9 mouse cellular contexts compared by ENCODE assay signal in the genomic region with DNA sequence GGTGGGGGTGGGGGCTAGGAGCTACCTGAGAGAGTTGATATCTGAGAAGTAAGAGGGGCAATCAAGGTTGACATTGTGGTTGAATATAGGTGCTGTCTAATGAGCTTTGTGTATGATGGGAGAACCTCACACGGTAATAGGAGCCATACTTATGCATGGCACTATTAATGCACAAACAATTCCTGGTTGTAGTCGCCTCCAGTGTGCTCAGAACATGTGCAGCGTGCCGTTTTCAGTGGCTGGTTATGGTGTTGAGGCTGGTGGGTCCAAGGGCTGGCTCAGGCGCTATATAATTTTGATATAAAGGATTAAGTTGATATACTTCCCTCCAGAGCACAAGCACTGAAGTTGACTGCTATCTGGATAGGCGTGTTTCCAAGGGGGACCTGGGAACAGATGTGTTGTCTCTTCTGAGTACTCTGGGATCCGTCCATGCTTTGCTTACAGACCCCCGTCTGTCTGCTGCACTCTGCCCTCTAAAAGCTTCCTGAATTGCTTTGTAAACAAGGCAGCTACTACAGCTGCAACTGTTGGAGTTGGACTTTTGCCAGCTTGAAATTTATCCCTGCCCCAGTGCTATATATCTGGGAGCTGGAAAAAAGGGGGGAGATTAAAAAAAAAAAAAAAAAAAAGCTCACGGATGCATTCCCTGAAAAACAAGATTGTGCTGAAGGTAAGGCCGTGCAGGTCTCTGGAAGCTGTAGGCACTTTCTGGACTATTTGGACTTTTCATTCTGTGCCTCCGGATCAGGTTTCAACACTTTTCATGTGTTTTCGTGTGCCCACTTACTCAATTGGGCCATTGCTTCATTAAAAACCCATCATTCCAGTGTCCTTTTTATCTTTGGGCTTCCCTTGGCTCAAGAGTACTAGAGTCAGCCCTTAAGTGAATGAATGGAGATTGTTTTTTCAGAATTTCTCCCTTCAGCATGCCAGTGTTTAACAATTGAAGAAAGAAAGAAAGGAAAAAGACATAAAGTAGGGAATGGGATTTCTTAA.
A peak's percentile ranks its signal among the peaks of the same experiment; 100 is the strongest.
DNase-seq lines count a peak whose midpoint lies in the region; ATAC-seq and TF ChIP-seq lines count a peak whose summit lies in the region.
"Had no signal": no experiment of that assay in that cellular context is flagged by ENCODE, and none has a peak within 500 bp of the region (broad histone marks: within the 10 kb centered on the region; RNA-seq: fewer than 3 reads in every experiment).

No protein-coding gene starts in this region.

- H3K27ac ChIP-seq in hindbrain, postnatal 0 days = no peak overlapping the region
- no peak overlapping the region for H3K27ac ChIP-seq in hindbrain, embryonic 10.5 days
- no peak overlapping the region for H3K27ac ChIP-seq in intestine, embryonic 15.5 days
- 0 out of 2 replicates have a peak overlapping the region, but pooled peaks have one; percentile 4 for H3K27ac ChIP-seq in liver, embryonic 13.5 days

- H3K27me3 ChIP-seq in hindbrain, postnatal 0 days (ENCODE audit: insufficient read depth, low read length) = no peaks in the 10 kb centered on the region
- H3K27me3 ChIP-seq in hindbrain, embryonic 10.5 days (ENCODE audit: insufficient read depth, poor library complexity, severe bottlenecking) = no peaks in the 10 kb centered on the region
- H3K27me3 ChIP-seq in intestine, embryonic 15.5 days (replicated peaks) = peaks cover 3% of the 10 kb centered on the region; the same call in 1 of the 2 replicates
- H3K27me3 ChIP-seq in liver, embryonic 13.5 days = 0 out of 2 replicates have a peak, but pooled peaks cover 3% of the 10 kb centered on the region

- H3K36me3 ChIP-seq in hindbrain, postnatal 0 days (ENCODE audit: insufficient read depth, low read length) = no peaks in the 10 kb centered on the region
- no peaks in the 10 kb centered on the region for H3K36me3 ChIP-seq in hindbrain, embryonic 10.5 days
- no peaks in the 10 kb centered on the region for H3K36me3 ChIP-seq in intestine, embryonic 15.5 days
- H3K36me3 ChIP-seq in liver, embryonic 13.5 days = no peaks in the 10 kb centered on the region

- H3K9me3 ChIP-seq in hindbrain, postnatal 0 days (ENCODE audit: low read length) = no peaks in the 10 kb centered on the region
- no peaks in the 10 kb centered on the region for H3K9me3 ChIP-seq in hindbrain, embryonic 10.5 days
- H3K9me3 ChIP-seq in intestine, embryonic 15.5 days = no peaks in the 10 kb centered on the region
- H3K9me3 ChIP-seq in liver, embryonic 13.5 days (replicated peaks) = no peaks in the 10 kb centered on the region

- H3K4me3 ChIP-seq in hindbrain, postnatal 0 days (ENCODE audit: low read length) = no peak overlapping the region
- no peak overlapping the region for H3K4me3 ChIP-seq in hindbrain, embryonic 10.5 days
- no peak overlapping the region for H3K4me3 ChIP-seq in intestine, embryonic 15.5 days (replicated peaks)
- no peak overlapping the region for H3K4me3 ChIP-seq in liver, embryonic 13.5 days (replicated peaks)

- H3K4me1 ChIP-seq in hindbrain, postnatal 0 days (ENCODE audit: insufficient read depth, low read length) = peaks cover 17% of the 10 kb centered on the region
- H3K4me1 ChIP-seq in hindbrain, embryonic 10.5 days (replicated peaks) = peaks cover 24% of the 10 kb centered on the region
- H3K4me1 ChIP-seq in intestine, embryonic 15.5 days (replicated peaks) = peaks cover 14% of the 10 kb centered on the region; the same call in 1 of the 2 replicates
- 0 out of 2 replicates have a peak, but pooled peaks cover 2% of the 10 kb centered on the region for H3K4me1 ChIP-seq in liver, embryonic 13.5 days (replicated peaks)

- DNase-seq in hindbrain, postnatal 0 days (ENCODE audit: low spot score) = peak; percentile 55
- DNase-seq in hindbrain, embryonic 10.5 days (ENCODE audit: low spot score) = no peak
- peak; percentile 33 for DNase-seq in embryo, embryonic 10 days (ENCODE audit: low spot score)
- DNase-seq in liver, embryonic 13.5 days = no peak
- DNase-seq in urinary bladder, postnatal 10 days (ENCODE audit: low spot score) = no peak
- DNase-seq in spleen, postnatal 36 days (ENCODE audit: low spot score in 2 of 2) = no peak
- DNase-seq: cerebellum, postnatal 14 days had no signal

- no peak overlapping the region for H3K4me2 ChIP-seq in hindbrain, postnatal 0 days (ENCODE audit: low read depth, low read length)
- no peak overlapping the region for H3K4me2 ChIP-seq in intestine, embryonic 15.5 days (replicated peaks)
- H3K4me2 ChIP-seq in liver, embryonic 13.5 days = peak overlapping the region; percentile 7; the same call in 1 of the 2 replicates

- 0 out of 2 replicates have a peak, but pooled peaks have one; percentile 35 for ATAC-seq in hindbrain, postnatal 0 days
- peak; percentile 91 for ATAC-seq in intestine, embryonic 15.5 days
- peak; percentile 54 for ATAC-seq in liver, embryonic 13.5 days (ENCODE audit: low read depth)
- ATAC-seq in activated CD4-positive, CD25-positive, alpha-beta regulatory T cell, adult 4 months = no peak

- TF ChIP-seq CTCF in hindbrain, postnatal 0 days (IDR thresholded peaks at IDR 0.05; ENCODE audit: low read depth) = no peak

- WGBS in hindbrain, postnatal 0 days = 50% methylated on average over 12 of the region's 12 CpGs
- WGBS in hindbrain, embryonic 10.5 days = 71% methylated on average over 12 of the region's 12 CpGs
- 18% methylated on average over 12 of the region's 12 CpGs for WGBS in intestine, embryonic 15.5 days
- 55% methylated on average over 12 of the region's 12 CpGs for WGBS in liver, embryonic 13.5 days (ENCODE audit: insufficient replicate concordance)

- H3K9ac ChIP-seq in hindbrain, postnatal 0 days (replicated peaks; ENCODE audit: low read length) = no peak overlapping the region
- no peak overlapping the region for H3K9ac ChIP-seq in intestine, embryonic 15.5 days
- H3K9ac ChIP-seq in liver, embryonic 13.5 days = no peak overlapping the region

Comparison
In these comparisons a context has a peak if more than half of its experiments do, and no peak if none do; other contexts are left out.
1. DNase-seq: peak in hindbrain, postnatal 0 days (single experiment) and embryo, embryonic 10 days (single experiment); none in hindbrain, embryonic 10.5 days (single experiment), liver, embryonic 13.5 days (single experiment), urinary bladder, postnatal 10 days (single experiment) and spleen, postnatal 36 days (0 of 2).